Mouse (Mus musculus) megakaryocyte, embryonic 14.5 days (primary cell): ENCODE results near the gene Nlgn1. TPM values are rescaled to one million over a fixed set of nuclear protein-coding genes. Genes with fewer than 3 reads are reported as not detected.

Experiments used
- H3K27me3 ChIP-seq: replicated peaks from 2 replicates; pipeline ENCODE3; 2012; ENCODE audit warnings: inconsistent platforms
- H3K36me3 ChIP-seq: replicated peaks from 2 replicates; pipeline ENCODE3; 2012; ENCODE audit warnings: low read length, inconsistent platforms, mixed read lengths
- H3K4me1 ChIP-seq: 2 replicates; pipeline ENCODE4 v1.6.1; 2012; ENCODE audit warnings: inconsistent platforms
- H3K4me3 ChIP-seq: replicated peaks from 2 replicates; pipeline ENCODE3; 2012; ENCODE audit warnings: moderate library complexity, mild to moderate bottlenecking, inconsistent platforms
- H3K9me3 ChIP-seq: 2 replicates; pipeline ENCODE4 v1.6.1; 2012; ENCODE audit warnings: inconsistent platforms
- FLI1 ChIP-seq: IDR thresholded peaks from 2 replicates; pipeline ENCODE4 v1.6.1; 2012; ENCODE audit warnings: low read length, inconsistent platforms, mixed read lengths
- GATA1 ChIP-seq: IDR thresholded peaks from 3 replicates; pipeline ENCODE4 v1.6.1; 2012; ENCODE audit warnings: mixed read lengths, low read length, inconsistent platforms, borderline replicate concordance
- polyA plus RNA-seq: library from polyadenylated mRNA; stranded (reverse); fragments of >175 nt; gene quantifications from 2 replicates; pipeline ENCODE4 v1.2.3, GENCODE M21; 2012; ENCODE audit warnings: low replicate concordance; ENCODE audit not compliant: insufficient read depth

Nlgn1 gene
- 0.13 TPM in 1 of 2 replicates, not detected in the other for polyA plus RNA-seq

DNA sequence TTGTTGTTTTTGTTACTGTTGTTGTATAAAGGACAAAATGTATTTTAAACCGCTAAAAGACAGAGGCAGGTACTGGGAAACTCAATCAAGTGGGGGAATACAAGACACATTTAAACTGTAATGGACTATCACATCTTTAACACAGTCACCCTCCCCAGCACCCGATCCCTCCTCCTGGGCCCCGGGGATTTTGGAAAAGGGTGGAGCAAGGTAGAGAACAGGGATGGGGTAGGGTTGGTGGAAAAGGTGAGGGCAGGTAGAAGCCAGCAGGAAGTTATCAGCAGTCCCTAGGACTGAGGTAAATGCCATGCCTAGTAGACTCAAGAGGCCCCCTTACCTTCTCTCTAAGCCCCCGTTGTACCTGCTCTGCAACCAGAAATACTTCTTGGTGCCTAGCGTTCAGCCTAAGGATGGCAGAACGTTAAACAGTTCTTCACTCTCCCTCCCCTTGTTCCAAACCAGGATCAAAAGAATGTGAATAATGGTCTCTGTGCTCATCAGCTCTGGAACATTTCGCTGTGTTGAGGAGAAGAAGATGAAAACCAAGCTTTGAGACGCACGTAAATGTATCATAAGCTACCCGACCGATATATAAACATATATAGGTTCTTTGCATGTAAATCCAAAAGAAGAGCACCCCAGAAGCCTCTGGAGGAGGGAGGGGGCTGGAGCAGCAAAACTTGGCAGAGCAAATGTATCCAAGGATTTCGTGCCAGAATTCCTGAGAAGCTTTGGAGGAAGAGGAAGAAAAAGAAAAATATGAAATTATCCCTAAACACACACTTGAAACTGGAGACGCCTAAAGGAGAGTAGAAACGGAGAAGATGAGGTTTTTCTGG lies at the start of gene Nlgn1:
TSS of gene Nlgn1 (minus strand) at position 61 of the 839 bp plus-strand sequence.
- Histone ChIP-seq H3K27me3 (peaks cover 32% of the 10 kb centered on the region), H3K4me3 (no peak within 1 kb of the TSS)

GRCm38 (mm10) chr3:26378272-26378671 lies 46.0 kb upstream of the Nlgn1 start:
- H3K4me1 ChIP-seq, result no peaks in the 10 kb centered on the region
- H3K4me3 ChIP-seq, result no peak overlapping the region
- no peaks in the 10 kb centered on the region for H3K36me3 ChIP-seq
- H3K9me3 ChIP-seq, result no peaks in the 10 kb centered on the region
- H3K27me3 ChIP-seq, result no peaks in the 10 kb centered on the region
- TF ChIP-seq GATA1 (no peak), FLI1 (no peak)

More for the DNA sequence above, at the start of gene Nlgn1:
- Histone ChIP-seq H3K36me3 (no peaks in the 10 kb centered on the region), H3K4me1 (no peaks in the 10 kb centered on the region; the same call in 1 of the 2 replicates), H3K9me3 (peaks cover 17% of the 10 kb centered on the region; the same call in 1 of the 2 replicates)
- TF ChIP-seq GATA1 (no peak), FLI1 (no peak)

GRCm38 (mm10) chr3:26355082-26355481 lies 22.8 kb upstream of the Nlgn1 start:
- Histone ChIP-seq H3K4me3 (no peak overlapping the region), H3K9me3 (no peaks in the 10 kb centered on the region; the same call in 1 of the 2 replicates), H3K4me1 (no peaks in the 10 kb centered on the region), H3K36me3 (no peaks in the 10 kb centered on the region), H3K27me3 (no peaks in the 10 kb centered on the region)
- no peak for TF ChIP-seq GATA1

DNA sequence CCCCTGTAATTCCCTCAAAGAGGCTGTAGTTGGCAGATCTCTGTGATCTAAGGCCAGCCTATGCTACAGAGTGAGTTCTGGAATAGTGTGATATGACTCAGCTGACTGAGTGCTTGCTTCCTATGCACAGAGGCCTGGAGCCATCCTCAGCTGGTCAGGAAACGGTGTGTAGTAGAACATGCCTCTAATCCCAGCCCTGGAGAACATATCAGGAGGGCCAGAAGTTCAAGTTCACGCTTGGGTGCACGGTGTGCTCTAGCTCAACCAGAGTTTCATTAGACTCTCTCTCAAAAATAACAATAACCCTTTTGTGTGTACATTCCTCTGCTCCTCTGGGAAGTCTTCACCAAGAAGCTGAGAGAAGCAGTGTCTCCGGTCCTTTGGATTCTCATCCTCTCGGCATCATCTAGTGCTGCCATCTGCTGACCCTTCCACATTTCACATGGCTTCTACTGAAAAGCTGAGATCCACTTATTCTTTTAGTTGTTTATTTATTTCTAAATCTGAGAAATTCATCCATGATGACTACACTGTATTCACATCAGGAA lies 22.3 kb upstream of the Nlgn1 start:
- no peaks in the 10 kb centered on the region for H3K27me3 ChIP-seq
- no peaks in the 10 kb centered on the region for H3K36me3 ChIP-seq
- no peak for TF ChIP-seq FLI1
- TF ChIP-seq GATA1, result no peak
- no peaks in the 10 kb centered on the region for H3K4me1 ChIP-seq
- H3K9me3 ChIP-seq, result no peaks in the 10 kb centered on the region; the same call in 1 of the 2 replicates
- no peak overlapping the region for H3K4me3 ChIP-seq

- 0 out of 2 replicates have a peak, but pooled peaks cover 4% of the 10 kb centered on the region for H3K9me3 ChIP-seq
- H3K27me3 ChIP-seq, result peaks cover 16% of the 10 kb centered on the region
- no peak overlapping the region for H3K4me3 ChIP-seq
- H3K4me1 ChIP-seq, result no peaks in the 10 kb centered on the region
- TF ChIP-seq GATA1, result no peak
- TF ChIP-seq FLI1, result no peak
- H3K36me3 ChIP-seq, result no peaks in the 10 kb centered on the region
Measured at GRCm38 (mm10) chr3:26337495-26337894, 5.2 kb upstream of the Nlgn1 start.

- Histone ChIP-seq H3K36me3 (no peaks in the 10 kb centered on the region), H3K27me3 (peaks cover 32% of the 10 kb centered on the region), H3K9me3 (peaks cover 17% of the 10 kb centered on the region; the same call in 1 of the 2 replicates), H3K4me1 (no peaks in the 10 kb centered on the region; the same call in 1 of the 2 replicates), H3K4me3 (no peak overlapping the region)
- no peak for TF ChIP-seq FLI1
- TF ChIP-seq GATA1, result no peak
Measured at GRCm38 (mm10) chr3:26333239-26333811, 1.1 kb upstream of the Nlgn1 start.

- no peak overlapping the region for H3K4me3 ChIP-seq
- TF ChIP-seq GATA1, result no peak
- no peak for TF ChIP-seq FLI1
- H3K9me3 ChIP-seq, result peaks cover 17% of the 10 kb centered on the region; the same call in 1 of the 2 replicates
- H3K27me3 ChIP-seq, result peaks cover 32% of the 10 kb centered on the region
- no peaks in the 10 kb centered on the region; the same call in 1 of the 2 replicates for H3K4me1 ChIP-seq
- H3K36me3 ChIP-seq, result no peaks in the 10 kb centered on the region
Measured at GRCm38 (mm10) chr3:26331177-26332061, 841 bp downstream of the Nlgn1 start.

- Histone ChIP-seq H3K27me3 (peaks cover 32% of the 10 kb centered on the region), H3K9me3 (peaks cover 17% of the 10 kb centered on the region; the same call in 1 of the 2 replicates), H3K36me3 (no peaks in the 10 kb centered on the region), H3K4me3 (no peak overlapping the region), H3K4me1 (no peaks in the 10 kb centered on the region; the same call in 1 of the 2 replicates)
- TF ChIP-seq GATA1, result no peak
- TF ChIP-seq FLI1, result no peak
Measured at GRCm38 (mm10) chr3:26330863-26331176, 1.4 kb downstream of the Nlgn1 start.

- H3K4me1 ChIP-seq, result no peaks in the 10 kb centered on the region; the same call in 1 of the 2 replicates
- peaks cover 17% of the 10 kb centered on the region; the same call in 1 of the 2 replicates for H3K9me3 ChIP-seq
- peaks cover 32% of the 10 kb centered on the region for H3K27me3 ChIP-seq
- TF ChIP-seq FLI1, result no peak
- TF ChIP-seq GATA1, result no peak
- no peak overlapping the region for H3K4me3 ChIP-seq
- H3K36me3 ChIP-seq, result no peaks in the 10 kb centered on the region
Measured at GRCm38 (mm10) chr3:26330019-26330418, 2.2 kb downstream of the Nlgn1 start.
